Mouse (Mus musculus): Measurements from ENCODE around the gene Gm38392. TPM values are rescaled to one million over a fixed set of nuclear protein-coding genes. Genes with fewer than 3 reads are reported as not detected.
A peak's percentile ranks its signal among the peaks of the same experiment; 100 is the strongest.

The Gm38392 gene
- polyA plus RNA-seq, 1 experiment from 2014 or later, result not detected

- Histone ChIP-seq H3K4me3 (replicated peaks; ENCODE audit: low read length) (no peak overlapping the region), H3K27ac (peak overlapping the region; percentile 76), H3K27me3 (ENCODE audit: control insufficient read depth, insufficient read depth, low read length) (peaks cover 15% of the 10 kb centered on the region; the same call in 1 of the 2 replicates), H3K36me3 (replicated peaks; ENCODE audit: control insufficient read depth, insufficient read depth) (no peaks in the 10 kb centered on the region), H3K9ac (peak overlapping the region; percentile 37; the same call in 1 of the 2 replicates), H3K4me1 (replicated peaks; ENCODE audit: control insufficient read depth, insufficient read depth, low read length) (peaks cover 41% of the 10 kb centered on the region), H3K4me2 (replicated peaks) (peak overlapping the region; percentile 26; the same call in 1 of the 2 replicates), H3K9me3 (ENCODE audit: control insufficient read depth, low read length) (no peaks in the 10 kb centered on the region)
- DNase-seq (ENCODE audit: low spot score), result peak; percentile 86
- peak; percentile 49 for ATAC-seq (ENCODE audit: low FRiP score)
- WGBS, result 1% methylated on average over 13 of the region's 13 CpGs
These were observed 44.5 kb downstream of the Gm38392 start for GRCm38 (mm10) chr3:88242531-88242930.

- Histone ChIP-seq H3K4me1 (replicated peaks; ENCODE audit: control insufficient read depth, insufficient read depth, low read length) (peaks cover 49% of the 10 kb centered on the region), H3K36me3 (replicated peaks; ENCODE audit: control insufficient read depth, insufficient read depth) (no peaks in the 10 kb centered on the region)
These were observed 45.8 kb downstream of the Gm38392 start for GRCm38 (mm10) chr3:88241045-88241786.

GRCm38 (mm10) chr3:88239446-88239845 is 47.6 kb downstream of the Gm38392 start:
- Histone ChIP-seq H3K9me3 (ENCODE audit: control insufficient read depth, low read length) (no peaks in the 10 kb centered on the region), H3K27ac (peak overlapping the region; percentile 76), H3K4me1 (replicated peaks; ENCODE audit: control insufficient read depth, insufficient read depth, low read length) (peaks cover 49% of the 10 kb centered on the region), H3K9ac (no peak overlapping the region), H3K36me3 (replicated peaks; ENCODE audit: control insufficient read depth, insufficient read depth) (no peaks in the 10 kb centered on the region), H3K4me3 (replicated peaks; ENCODE audit: low read length) (no peak overlapping the region), H3K4me2 (replicated peaks) (no peak overlapping the region), H3K27me3 (ENCODE audit: control insufficient read depth, insufficient read depth, low read length) (peaks cover 15% of the 10 kb centered on the region; the same call in 1 of the 2 replicates)
- ATAC-seq (ENCODE audit: low FRiP score) (no peak), DNase-seq (ENCODE audit: low spot score) (peak; percentile 37)
- WGBS, result 44% methylated on average over 4 of the region's 4 CpGs

More at GRCm38 (mm10) chr3:88241045-88241786, 45.8 kb downstream of the Gm38392 start:
- peak overlapping the region; percentile 76 for H3K27ac ChIP-seq
- peak overlapping the region; percentile 45 for H3K4me2 ChIP-seq (replicated peaks)
- ATAC-seq (ENCODE audit: low FRiP score) (peak; percentile 19), DNase-seq (ENCODE audit: low spot score) (peak; percentile 53)
- no peaks in the 10 kb centered on the region for H3K9me3 ChIP-seq (ENCODE audit: control insufficient read depth, low read length)
- peaks cover 15% of the 10 kb centered on the region; the same call in 1 of the 2 replicates for H3K27me3 ChIP-seq (ENCODE audit: control insufficient read depth, insufficient read depth, low read length)
- peak overlapping the region; percentile 15 for H3K4me3 ChIP-seq (replicated peaks; ENCODE audit: low read length)
- H3K9ac ChIP-seq, result peak overlapping the region; percentile 51
- WGBS, result 2% methylated on average over 46 of the region's 48 CpGs

GRCm38 (mm10) chr3:88238866-88239391 is 48.1 kb downstream of the Gm38392 start:
- H3K9ac ChIP-seq, result no peak overlapping the region

GRCm38 (mm10) chr3:88237556-88238194 is 49.3 kb downstream of the Gm38392 start:
- ATAC-seq (ENCODE audit: low FRiP score), result no peak
- peaks cover 15% of the 10 kb centered on the region; the same call in 1 of the 2 replicates for H3K27me3 ChIP-seq (ENCODE audit: control insufficient read depth, insufficient read depth, low read length)
- 11% methylated on average over 10 of the region's 10 CpGs for WGBS
- H3K9ac ChIP-seq, result 0 out of 2 replicates have a peak overlapping the region, but pooled peaks have one; percentile 4
- no peaks in the 10 kb centered on the region for H3K9me3 ChIP-seq (ENCODE audit: control insufficient read depth, low read length)
- H3K4me2 ChIP-seq (replicated peaks), result no peak overlapping the region
- H3K4me1 ChIP-seq (replicated peaks; ENCODE audit: control insufficient read depth, insufficient read depth, low read length), result peaks cover 55% of the 10 kb centered on the region
- DNase-seq (ENCODE audit: low spot score), result peak; percentile 46
- H3K27ac ChIP-seq, result peak overlapping the region; percentile 76
- no peak overlapping the region for H3K4me3 ChIP-seq (replicated peaks; ENCODE audit: low read length)
- no peaks in the 10 kb centered on the region for H3K36me3 ChIP-seq (replicated peaks; ENCODE audit: control insufficient read depth, insufficient read depth)

More at GRCm38 (mm10) chr3:88238866-88239391, 48.1 kb downstream of the Gm38392 start:
- peak; percentile 72 for ATAC-seq (ENCODE audit: low FRiP score)
- DNase-seq (ENCODE audit: low spot score), result peak; percentile 52
- Histone ChIP-seq H3K4me1 (replicated peaks; ENCODE audit: control insufficient read depth, insufficient read depth, low read length) (peaks cover 49% of the 10 kb centered on the region), H3K9me3 (ENCODE audit: control insufficient read depth, low read length) (no peaks in the 10 kb centered on the region), H3K4me3 (replicated peaks; ENCODE audit: low read length) (no peak overlapping the region), H3K27ac (peak overlapping the region; percentile 76), H3K36me3 (replicated peaks; ENCODE audit: control insufficient read depth, insufficient read depth) (no peaks in the 10 kb centered on the region), H3K4me2 (replicated peaks) (no peak overlapping the region), H3K27me3 (ENCODE audit: control insufficient read depth, insufficient read depth, low read length) (peaks cover 15% of the 10 kb centered on the region; the same call in 1 of the 2 replicates)
- 26% methylated on average over 8 of the region's 8 CpGs for WGBS

- no peak for ATAC-seq (ENCODE audit: low FRiP score)
- Histone ChIP-seq H3K4me2 (replicated peaks) (no peak overlapping the region), H3K36me3 (replicated peaks; ENCODE audit: control insufficient read depth, insufficient read depth) (no peaks in the 10 kb centered on the region), H3K27me3 (ENCODE audit: control insufficient read depth, insufficient read depth, low read length) (peaks cover 13% of the 10 kb centered on the region; the same call in 1 of the 2 replicates), H3K4me1 (replicated peaks; ENCODE audit: control insufficient read depth, insufficient read depth, low read length) (peaks cover 56% of the 10 kb centered on the region), H3K4me3 (replicated peaks; ENCODE audit: low read length) (no peak overlapping the region), H3K9ac (no peak overlapping the region), H3K9me3 (ENCODE audit: control insufficient read depth, low read length) (no peaks in the 10 kb centered on the region), H3K27ac (peak overlapping the region; percentile 76)
- DNase-seq (ENCODE audit: low spot score), result no peak
- WGBS, result 18% methylated on average over 6 of the region's 6 CpGs
These were observed 49.9 kb downstream of the Gm38392 start for GRCm38 (mm10) chr3:88237161-88237555.

GRCm38 (mm10) chr3:88235616-88236015 is 51.4 kb downstream of the Gm38392 start:
- no peak for ATAC-seq (ENCODE audit: low FRiP score)
- Histone ChIP-seq H3K4me2 (replicated peaks) (no peak overlapping the region), H3K27ac (no peak overlapping the region), H3K27me3 (ENCODE audit: control insufficient read depth, insufficient read depth, low read length) (peaks cover 6% of the 10 kb centered on the region; the same call in 1 of the 2 replicates), H3K4me1 (replicated peaks; ENCODE audit: control insufficient read depth, insufficient read depth, low read length) (peaks cover 56% of the 10 kb centered on the region), H3K9me3 (ENCODE audit: control insufficient read depth, low read length) (no peaks in the 10 kb centered on the region), H3K9ac (no peak overlapping the region), H3K36me3 (replicated peaks; ENCODE audit: control insufficient read depth, insufficient read depth) (no peaks in the 10 kb centered on the region), H3K4me3 (replicated peaks; ENCODE audit: low read length) (no peak overlapping the region)
- WGBS, result 37% methylated on average over 2 of the region's 2 CpGs
- no peak for DNase-seq (ENCODE audit: low spot score)

- no peak overlapping the region for H3K4me2 ChIP-seq (replicated peaks)
- 4% methylated on average over 3 of the region's 3 CpGs for WGBS
- peaks cover 2% of the 10 kb centered on the region; the same call in 1 of the 2 replicates for H3K27me3 ChIP-seq (ENCODE audit: control insufficient read depth, insufficient read depth, low read length)
- H3K27ac ChIP-seq, result no peak overlapping the region
- peaks cover 4% of the 10 kb centered on the region for H3K36me3 ChIP-seq (replicated peaks; ENCODE audit: control insufficient read depth, insufficient read depth)
- peaks cover 57% of the 10 kb centered on the region for H3K4me1 ChIP-seq (replicated peaks; ENCODE audit: control insufficient read depth, insufficient read depth, low read length)
- H3K9ac ChIP-seq, result no peak overlapping the region
- ATAC-seq (ENCODE audit: low FRiP score) (no peak), DNase-seq (ENCODE audit: low spot score) (no peak)
- no peak overlapping the region for H3K4me3 ChIP-seq (replicated peaks; ENCODE audit: low read length)
- no peaks in the 10 kb centered on the region for H3K9me3 ChIP-seq (ENCODE audit: control insufficient read depth, low read length)
These were observed 51.8 kb downstream of the Gm38392 start for GRCm38 (mm10) chr3:88235216-88235615.

GRCm38 (mm10) chr3:88234041-88234440 is 53.0 kb downstream of the Gm38392 start:
- peaks cover 64% of the 10 kb centered on the region for H3K4me1 ChIP-seq (replicated peaks; ENCODE audit: control insufficient read depth, insufficient read depth, low read length)
- no peak for DNase-seq (ENCODE audit: low spot score)

More at GRCm38 (mm10) chr3:88234041-88234440, 53.0 kb downstream of the Gm38392 start:
- ATAC-seq (ENCODE audit: low FRiP score), result no peak
- H3K4me2 ChIP-seq (replicated peaks), result no peak overlapping the region
- H3K27ac ChIP-seq, result 0 out of 2 replicates have a peak overlapping the region, but pooled peaks have one; percentile 93
- H3K9me3 ChIP-seq (ENCODE audit: control insufficient read depth, low read length), result no peaks in the 10 kb centered on the region
- peaks cover 16% of the 10 kb centered on the region for H3K36me3 ChIP-seq (replicated peaks; ENCODE audit: control insufficient read depth, insufficient read depth)
- H3K27me3 ChIP-seq (ENCODE audit: control insufficient read depth, insufficient read depth, low read length), result no peaks in the 10 kb centered on the region
- H3K4me3 ChIP-seq (replicated peaks; ENCODE audit: low read length), result no peak overlapping the region
- no peak overlapping the region for H3K9ac ChIP-seq
- WGBS, result 52% methylated on average over 8 of the region's 8 CpGs

All from hindbrain, embryonic 14.5 days (tissue).